Mouse (Mus musculus) limb, embryonic 13.5 days (tissue): ENCODE measurements around the gene Syce3. TPM values are rescaled to one million over a fixed set of nuclear protein-coding genes. Genes with fewer than 3 reads are reported as not detected.
A peak's percentile ranks its signal among the peaks of the same experiment; 100 is the strongest.

Source experiments
- ATAC-seq: fragments of 200-750 bp; cut with Nextera tagmentation; 2 replicates; pipeline ENCODE4 v1.8.0; 2017; ENCODE audit warnings: low read depth, moderate number of reproducible peaks, moderate TSS enrichment; ENCODE audit not compliant: low FRiP score
- H3K27ac ChIP-seq: fragments of 300-500 bp; sonication (generic); 2 replicates; pipeline ENCODE4 v1.5.1; 2015; ENCODE audit warnings: inconsistent platforms, mild to moderate bottlenecking, moderate library complexity
- H3K27me3 ChIP-seq: fragments of 300-500 bp; sonication (generic); 2 replicates; pipeline ENCODE4 v1.6.1; 2015; ENCODE audit warnings: mild to moderate bottlenecking, inconsistent platforms
- H3K36me3 ChIP-seq: fragments of 300-500 bp; sonication (generic); 2 replicates; pipeline ENCODE4 v1.6.1; 2015; ENCODE audit warnings: inconsistent platforms, mild to moderate bottlenecking, moderate library complexity
- H3K4me1 ChIP-seq: fragments of 300-500 bp; sonication (generic); 2 replicates; pipeline ENCODE4 v1.6.1; 2015; ENCODE audit warnings: inconsistent platforms
- H3K4me2 ChIP-seq: fragments of 300-500 bp; sonication (generic); replicated peaks from 2 replicates; pipeline ENCODE4 v1.6.1; 2015; ENCODE audit warnings: inconsistent platforms, mild to moderate bottlenecking, moderate library complexity
- H3K4me3 ChIP-seq: fragments of 300-500 bp; sonication (generic); 2 replicates; pipeline ENCODE4 v1.5.1; 2015; ENCODE audit warnings: moderate library complexity, mild to moderate bottlenecking, inconsistent platforms
- H3K9ac ChIP-seq: fragments of 300-500 bp; sonication (generic); 2 replicates; pipeline ENCODE4 v1.6.1; 2015; ENCODE audit warnings: mild to moderate bottlenecking, inconsistent platforms
- H3K9me3 ChIP-seq: fragments of 300-500 bp; sonication (generic); 2 replicates; pipeline ENCODE4 v1.6.1; 2016; ENCODE audit warnings: inconsistent platforms
- WGBS: fragments of 180-500 bp; shearing (Covaris S2); methylation state at CpG from one replicate; pipeline ENCODE4 v1.1.7; 2015; 5-methylcytosine and 5-hydroxymethylcytosine counted together
- polyA plus RNA-seq: library from polyadenylated mRNA; unstranded; fragments of >200 nt; fragmentation: Nextera tagmentation; extraction: Ambion mirVana; gene quantifications from 2 replicates; pipeline ENCODE4 v1.2.1, GENCODE M21; 2015

The Syce3 gene
- polyA plus RNA-seq, 1 experiment from 2014 or later = not detected

- Histone ChIP-seq H3K4me2 (peak within 1 kb of the TSS; percentile 85), H3K4me1 (peaks cover 35% of the 10 kb centered on the region), H3K36me3 (peaks cover 46% of the 10 kb centered on the region), H3K9ac (peak within 1 kb of the TSS; percentile 88), H3K27ac (peak within 1 kb of the TSS; percentile 91), H3K4me3 (peak within 1 kb of the TSS; percentile 85), H3K9me3 (no peaks in the 10 kb centered on the region), H3K27me3 (no peaks in the 10 kb centered on the region)
- ATAC-seq = peak; percentile 92
- under 1% methylated on average over 64 of the region's 64 CpGs for WGBS
Observed at GRCm38 (mm10) chr15:89355241-89356187, 54.8 kb downstream of the Syce3 start, which contains the start of the genes Lmf2 and Ncaph2. Lmf2 (minus strand) TSS chr15:89355659. Ncaph2 (plus strand) TSS chr15:89355719.

GRCm38 (mm10) chr15:89354455-89354854, 55.8 kb downstream of the Syce3 start:
- H3K4me3 ChIP-seq = peak overlapping the region; percentile 85
- peak overlapping the region; percentile 77 for H3K9ac ChIP-seq
- H3K9me3 ChIP-seq = no peaks in the 10 kb centered on the region
- H3K27me3 ChIP-seq = no peaks in the 10 kb centered on the region
- peak overlapping the region; percentile 85 for H3K4me2 ChIP-seq
- 75% methylated on average over 7 of the region's 7 CpGs for WGBS
- peaks cover 35% of the 10 kb centered on the region for H3K4me1 ChIP-seq
- no peak for ATAC-seq
- peaks cover 49% of the 10 kb centered on the region for H3K36me3 ChIP-seq
- no peak overlapping the region for H3K27ac ChIP-seq

- Histone ChIP-seq H3K4me1 (peaks cover 31% of the 10 kb centered on the region), H3K9ac (peak overlapping the region; percentile 77), H3K4me2 (peak overlapping the region; percentile 85), H3K27me3 (no peaks in the 10 kb centered on the region), H3K4me3 (peak overlapping the region; percentile 85), H3K36me3 (peaks cover 49% of the 10 kb centered on the region), H3K9me3 (no peaks in the 10 kb centered on the region), H3K27ac (no peak overlapping the region)
- ATAC-seq = no peak
- WGBS = 95% methylated on average over 16 of the region's 16 CpGs
Observed at GRCm38 (mm10) chr15:89353837-89354236, 56.5 kb downstream of the Syce3 start.

- no peak overlapping the region for H3K4me2 ChIP-seq
- H3K27ac ChIP-seq = no peak overlapping the region
- peaks cover 23% of the 10 kb centered on the region for H3K4me1 ChIP-seq
- no peaks in the 10 kb centered on the region for H3K27me3 ChIP-seq
- H3K36me3 ChIP-seq = peaks cover 44% of the 10 kb centered on the region
- no peaks in the 10 kb centered on the region for H3K9me3 ChIP-seq
- no peak for ATAC-seq
- H3K4me3 ChIP-seq = no peak overlapping the region
- 95% methylated on average over 12 of the region's 12 CpGs for WGBS
- H3K9ac ChIP-seq = no peak overlapping the region
Observed at GRCm38 (mm10) chr15:89352795-89353194, 57.5 kb downstream of the Syce3 start.

GRCm38 (mm10) chr15:89352054-89352453, 58.2 kb downstream of the Syce3 start:
- WGBS = 96% methylated on average over 14 of the region's 14 CpGs
- Histone ChIP-seq H3K27me3 (no peaks in the 10 kb centered on the region), H3K4me2 (no peak overlapping the region), H3K9me3 (no peaks in the 10 kb centered on the region), H3K4me1 (peaks cover 16% of the 10 kb centered on the region), H3K4me3 (no peak overlapping the region), H3K9ac (no peak overlapping the region; the same call in 1 of the 2 replicates), H3K27ac (no peak overlapping the region), H3K36me3 (peaks cover 44% of the 10 kb centered on the region)
- no peak for ATAC-seq

- WGBS = 93% methylated on average over 15 of the region's 15 CpGs
- H3K27ac ChIP-seq = no peak overlapping the region
- no peak overlapping the region for H3K4me3 ChIP-seq
- H3K4me2 ChIP-seq = no peak overlapping the region
- H3K9me3 ChIP-seq = no peaks in the 10 kb centered on the region
- H3K36me3 ChIP-seq = peaks cover 44% of the 10 kb centered on the region
- H3K9ac ChIP-seq = no peak overlapping the region; the same call in 1 of the 2 replicates
- H3K27me3 ChIP-seq = no peaks in the 10 kb centered on the region
- H3K4me1 ChIP-seq = peaks cover 11% of the 10 kb centered on the region
- no peak for ATAC-seq
Observed at GRCm38 (mm10) chr15:89351302-89351701, 59.0 kb downstream of the Syce3 start.

- H3K36me3 ChIP-seq = peaks cover 44% of the 10 kb centered on the region
- no peak overlapping the region for H3K27ac ChIP-seq
- H3K4me2 ChIP-seq = no peak overlapping the region
- no peak overlapping the region for H3K4me3 ChIP-seq
- no peak for ATAC-seq
- 89% methylated on average over 5 of the region's 5 CpGs for WGBS
- H3K9ac ChIP-seq = no peak overlapping the region
- no peaks in the 10 kb centered on the region for H3K27me3 ChIP-seq
- H3K9me3 ChIP-seq = no peaks in the 10 kb centered on the region
- H3K4me1 ChIP-seq = peaks cover 11% of the 10 kb centered on the region
Observed at GRCm38 (mm10) chr15:89350447-89350846, 59.9 kb downstream of the Syce3 start.

- Histone ChIP-seq H3K4me1 (no peaks in the 10 kb centered on the region), H3K9ac (no peak overlapping the region), H3K4me3 (no peak overlapping the region), H3K27me3 (no peaks in the 10 kb centered on the region), H3K36me3 (no peaks in the 10 kb centered on the region), H3K4me2 (no peak overlapping the region), H3K9me3 (no peaks in the 10 kb centered on the region), H3K27ac (no peak overlapping the region)
- ATAC-seq = no peak
- 82% methylated on average over 3 of the region's 3 CpGs for WGBS
Observed at GRCm38 (mm10) chr15:89343325-89343724, 67.0 kb downstream of the Syce3 start.

- no peaks in the 10 kb centered on the region for H3K4me1 ChIP-seq
- H3K4me3 ChIP-seq = no peak overlapping the region
- H3K9me3 ChIP-seq = no peaks in the 10 kb centered on the region
- no peak overlapping the region for H3K4me2 ChIP-seq
- no peak overlapping the region for H3K27ac ChIP-seq
- no peak for ATAC-seq
- WGBS = 41% methylated on average over 1 of the region's 1 CpGs
- H3K27me3 ChIP-seq = no peaks in the 10 kb centered on the region
- no peaks in the 10 kb centered on the region for H3K36me3 ChIP-seq
- H3K9ac ChIP-seq = no peak overlapping the region
Observed at GRCm38 (mm10) chr15:89341678-89342077, 68.6 kb downstream of the Syce3 start.

Other genes starting within 250 kb of the Syce3 start
- 130 and 144 TPM in 2 replicates for gene Plxnb2, start 229.7 kb downstream of the Syce3 start, polyA plus RNA-seq
- gene Dennd6b, start 214.0 kb downstream of the Syce3 start, polyA plus RNA-seq = 22.8 and 25.8 TPM in 2 replicates
- 31.8 and 36.3 TPM in 2 replicates for gene Ppp6r2, start 198.9 kb downstream of the Syce3 start, polyA plus RNA-seq
- 62.8 and 66.3 TPM in 2 replicates for gene Sbf1, start 95.2 kb downstream of the Syce3 start, polyA plus RNA-seq
- 0.54 and 0.83 TPM in 2 replicates for gene Adm2, start 87.8 kb downstream of the Syce3 start, polyA plus RNA-seq
- gene Miox, start 76.1 kb downstream of the Syce3 start, polyA plus RNA-seq = not detected in 2 replicates
- 57.6 and 65.1 TPM in 2 replicates for gene Lmf2, start 54.8 kb downstream of the Syce3 start, polyA plus RNA-seq
- 146 and 162 TPM in 2 replicates for gene Ncaph2, start 54.8 kb downstream of the Syce3 start, polyA plus RNA-seq
- gene Sco2, start 36.7 kb downstream of the Syce3 start, polyA plus RNA-seq = 5.4 and 5.8 TPM in 2 replicates
- 1.3 TPM in 2 replicates for gene Tymp, start 33.5 kb downstream of the Syce3 start, polyA plus RNA-seq
- 0.23 and 0.29 TPM in 2 replicates for gene Odf3b, start 31.2 kb downstream of the Syce3 start, polyA plus RNA-seq
- 0.05 TPM in 1 of 2 replicates, not detected in the other for gene Klhdc7b, start 25.6 kb downstream of the Syce3 start, polyA plus RNA-seq
- gene Cpt1b, start 15.4 kb upstream of the Syce3 start, polyA plus RNA-seq = 0.52 and 0.57 TPM in 2 replicates
- 3.5 and 3.7 TPM in 2 replicates for gene C730034F03Rik, start 19.1 kb upstream of the Syce3 start, polyA plus RNA-seq
- gene Gm44502, start 19.2 kb upstream of the Syce3 start, polyA plus RNA-seq = not detected in 2 replicates
- 55.7 and 63.6 TPM in 2 replicates for gene Chkb, start 19.4 kb upstream of the Syce3 start, polyA plus RNA-seq
- 2.2 and 2.4 TPM in 2 replicates for gene Mapk8ip2, start 43.4 kb upstream of the Syce3 start, polyA plus RNA-seq
- gene Arsa, start 66.9 kb upstream of the Syce3 start, polyA plus RNA-seq = 23.0 TPM in 2 replicates
- 2.6 and 2.7 TPM in 2 replicates for gene Shank3, start 89.1 kb upstream of the Syce3 start, polyA plus RNA-seq
- 0.17 TPM in 1 of 2 replicates, not detected in the other for gene Acr, start 157.8 kb upstream of the Syce3 start, polyA plus RNA-seq
- 45.3 and 52.1 TPM in 2 replicates for gene Rabl2, start 181.4 kb upstream of the Syce3 start, polyA plus RNA-seq